Mouse (Mus musculus): ENCODE results near the gene Myo1b.

DNA sequence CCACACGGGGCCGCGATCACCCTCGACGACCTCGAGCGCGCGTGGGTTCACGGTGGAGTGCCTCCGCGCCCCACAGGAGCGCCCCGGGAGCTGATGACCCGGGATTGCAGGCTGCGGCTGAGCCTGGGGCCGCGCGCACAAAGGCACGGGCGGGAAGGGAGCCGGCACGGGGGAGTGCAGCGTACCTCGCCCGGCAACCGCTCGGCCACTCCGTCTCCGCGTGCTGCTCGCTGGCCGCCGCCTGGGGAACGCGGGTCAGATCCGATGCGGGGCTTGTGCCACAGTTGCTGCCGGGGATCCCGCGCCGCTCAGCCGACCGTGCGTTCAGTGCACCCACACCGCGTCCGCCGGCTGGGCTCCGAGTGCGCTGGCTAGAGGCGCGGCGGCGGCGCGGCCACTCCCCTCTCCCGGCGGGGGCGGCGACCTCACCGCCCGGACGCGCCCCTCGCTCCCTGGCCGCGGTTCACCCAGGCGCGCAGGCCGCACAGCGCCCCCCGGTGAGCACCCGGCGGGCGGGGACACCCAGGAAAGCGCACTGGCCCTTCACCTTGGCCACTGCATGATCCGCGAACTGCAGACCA is at the start of gene Myo1b:
- TF ChIP-seq CTCF (conservative IDR thresholded peaks at IDR 0.05; ENCODE audit: low read length) (no peak), POU5F1 (IDR thresholded peaks at IDR 0.05; ENCODE audit: borderline replicate concordance, low read length) (no peak), NANOG (IDR thresholded peaks at IDR 0.05; ENCODE audit: borderline replicate concordance, low read length) (no peak)

Measured in E14TG2a.4 (cell line).